Mouse (Mus musculus) monocyte, adult 5-6 weeks (primary cell): ENCODE data around the gene Csnk2b. TPM values are rescaled to one million over a fixed set of nuclear protein-coding genes. Genes with fewer than 3 reads are reported as not detected.

Experiments
- ATAC-seq: fragments of 153-309, 156-312 bp; replicated peaks from 2 replicates; pipeline ENCODE4 v1.8.0; 2017; ENCODE audit warnings: mild to moderate bottlenecking; ENCODE audit not compliant: low TSS enrichment, insufficient number of reproducible peaks, severe bottlenecking, poor library complexity, low FRiP score
- total RNA-seq: library from RNA; stranded (forward); fragments of 200-1000, 200-491, 200-594 nt; gene quantifications from 3 replicates; pipeline ENCODE4 v1.2.3, GENCODE M21; 2017

Gene Csnk2b
- total RNA-seq, 1 experiment from 2014 or later: 188 TPM

- ATAC-seq: no peak
Observed at GRCm38 (mm10) chr17:35071454-35071853, 50.4 kb downstream of the Csnk2b start.

- no peak for ATAC-seq
Observed at GRCm38 (mm10) chr17:35070556-35071229, 51.2 kb downstream of the Csnk2b start.

DNA sequence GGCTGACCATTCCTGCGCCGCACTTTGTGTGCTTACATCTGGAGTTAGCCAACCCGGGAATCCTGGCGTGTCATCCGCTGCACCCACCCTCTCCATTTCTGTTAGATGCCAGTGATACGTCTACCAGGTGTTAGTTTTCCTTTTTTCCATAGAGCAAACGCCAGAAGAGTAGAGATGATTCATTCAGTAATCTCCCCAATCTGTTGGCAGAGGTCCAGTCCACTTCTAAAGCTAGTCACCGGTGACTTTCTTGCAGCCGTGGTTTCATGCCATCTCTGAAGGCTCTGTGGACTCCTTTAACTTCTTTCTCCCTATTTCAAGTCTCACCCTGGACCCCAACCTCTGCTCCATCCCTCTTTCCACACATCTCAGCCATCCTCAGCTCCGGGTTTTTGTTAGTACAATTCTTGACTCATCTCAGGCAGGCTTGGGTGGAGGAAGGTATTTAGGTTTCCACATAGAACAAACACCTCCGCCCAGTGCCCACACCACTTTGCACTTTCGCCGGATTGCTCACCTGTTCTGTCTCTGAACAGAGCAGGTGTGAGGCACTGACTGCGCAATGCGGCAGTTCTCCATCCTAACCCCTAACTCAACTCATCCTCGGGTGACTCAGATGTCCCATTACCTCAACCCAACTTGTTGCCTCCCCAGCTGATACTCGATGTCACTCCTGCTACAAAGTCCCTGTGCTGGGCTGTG is 53.5 kb downstream of the Csnk2b start:
- no peak for ATAC-seq

Other genes starting within 250 kb of the Csnk2b start
- 0.57 to 1.7 TPM (median 1.6 TPM) in 3 replicates for gene Zbtb12, start 242.6 kb downstream of the Csnk2b start, total RNA-seq
- not detected in 3 replicates for gene Gm20547, start 240.0 kb downstream of the Csnk2b start, total RNA-seq
- not detected in 3 replicates for gene C2, start 223.8 kb downstream of the Csnk2b start, total RNA-seq
- gene Ehmt2, start 223.6 kb downstream of the Csnk2b start, total RNA-seq: 92.4 to 105 TPM (median 102 TPM) in 3 replicates
- gene Slc44a4, start 207.6 kb downstream of the Csnk2b start, total RNA-seq: not detected in 3 replicates
- gene Neu1, start 190.8 kb downstream of the Csnk2b start, total RNA-seq: 29.6 to 39.9 TPM (median 37.2 TPM) in 3 replicates
- 12.5 to 375 TPM (median 15.8 TPM) in 3 replicates for gene Hspa1b, start 162.8 kb downstream of the Csnk2b start, total RNA-seq
- 1.4 TPM in 1 of 3 replicates, not detected in the others for gene Gm20481, start 152.1 kb downstream of the Csnk2b start, total RNA-seq
- 4.9 to 201 TPM (median 8.6 TPM) in 3 replicates for gene Hspa1a, start 149.9 kb downstream of the Csnk2b start, total RNA-seq
- gene Hspa1l, start 149.3 kb downstream of the Csnk2b start, total RNA-seq: 1.1 to 1.7 TPM in 2 of 3 replicates, not detected in the other
- 9.3 to 13.9 TPM (median 10.6 TPM) in 3 replicates for gene Lsm2, start 140.2 kb downstream of the Csnk2b start, total RNA-seq
- gene Vars, start 121.1 kb downstream of the Csnk2b start, total RNA-seq: 89.9 to 126 TPM (median 116 TPM) in 3 replicates
- gene Vwa7, start 105.5 kb downstream of the Csnk2b start, total RNA-seq: not detected in 3 replicates
- 1.2 TPM in 1 of 3 replicates, not detected in the others for gene Sapcd1, start 94.0 kb downstream of the Csnk2b start, total RNA-seq
- 0.76 to 1.6 TPM in 2 of 3 replicates, not detected in the other for gene Msh5, start 75.3 kb downstream of the Csnk2b start, total RNA-seq
- 356 to 514 TPM (median 477 TPM) in 3 replicates for gene Clic1, start 72.1 kb downstream of the Csnk2b start, total RNA-seq
- 1.1 TPM in 1 of 3 replicates, not detected in the others for gene Ddah2, start 63.0 kb downstream of the Csnk2b start, total RNA-seq
- not detected in 3 replicates for gene Ly6g6c, start 56.7 kb downstream of the Csnk2b start, total RNA-seq
- gene Mpig6b, start 55.9 kb downstream of the Csnk2b start, total RNA-seq: 0.57 to 3.1 TPM (median 0.75 TPM) in 3 replicates
- not detected in 3 replicates for gene Ly6g6e, start 45.2 kb downstream of the Csnk2b start, total RNA-seq
- gene Ly6g6d, start 44.0 kb downstream of the Csnk2b start, total RNA-seq: 2.3 TPM in 1 of 3 replicates, not detected in the others
- 0.39 TPM in 1 of 3 replicates, not detected in the others for gene Ly6g6f, start 36.4 kb downstream of the Csnk2b start, total RNA-seq
- 24.3 to 47.0 TPM (median 28.3 TPM) in 3 replicates for gene Abhd16a, start 32.8 kb downstream of the Csnk2b start, total RNA-seq
- not detected in 3 replicates for gene Ly6g5c, start 13.8 kb downstream of the Csnk2b start, total RNA-seq
- not detected in 3 replicates for gene Ly6g5b, start 6.6 kb downstream of the Csnk2b start, total RNA-seq
- 62.4 to 126 TPM (median 65.8 TPM) in 3 replicates for gene Gpank1, start 598 bp downstream of the Csnk2b start, total RNA-seq
- gene D17H6S53E, start 4.3 kb upstream of the Csnk2b start, total RNA-seq: 33.5 to 43.7 TPM (median 42.6 TPM) in 3 replicates
- 1.4 TPM in 1 of 3 replicates, not detected in the others for gene Apom, start 10.0 kb upstream of the Csnk2b start, total RNA-seq
- 72.4 to 192 TPM (median 104 TPM) in 3 replicates for gene Bag6, start 13.1 kb upstream of the Csnk2b start, total RNA-seq
- 21.3 to 57.6 TPM (median 32.1 TPM) in 3 replicates for gene Prrc2a, start 42.8 kb upstream of the Csnk2b start, total RNA-seq
- 20.7 to 64.8 TPM (median 31.9 TPM) in 3 replicates for gene Aif1, start 54.0 kb upstream of the Csnk2b start, total RNA-seq
- 763 to 1,006 TPM (median 964 TPM) in 3 replicates for gene Lst1, start 66.4 kb upstream of the Csnk2b start, total RNA-seq
- 38.1 to 48.1 TPM (median 38.4 TPM) in 3 replicates for gene Ltb, start 72.4 kb upstream of the Csnk2b start, total RNA-seq
- 37.0 to 62.7 TPM (median 38.1 TPM) in 3 replicates for gene Tnf, start 80.0 kb upstream of the Csnk2b start, total RNA-seq
- 1.7 TPM in 1 of 3 replicates, not detected in the others for gene Lta, start 83.3 kb upstream of the Csnk2b start, total RNA-seq
- gene Gm16181, start 98.8 kb upstream of the Csnk2b start, total RNA-seq: 0.64 to 2.9 TPM (median 2.7 TPM) in 3 replicates
- 1.4 to 6.5 TPM (median 2.6 TPM) in 3 replicates for gene Atp6v1g2, start 111.6 kb upstream of the Csnk2b start, total RNA-seq
- 3.6 to 10.9 TPM (median 5.1 TPM) in 3 replicates for gene Nfkbil1, start 113.7 kb upstream of the Csnk2b start, total RNA-seq
- 98.8 to 141 TPM (median 101 TPM) in 3 replicates for gene Ddx39b, start 119.7 kb upstream of the Csnk2b start, total RNA-seq
- 2,987 to 4,272 TPM (median 3,836 TPM) in 3 replicates for gene H2-D1, start 140.7 kb upstream of the Csnk2b start, total RNA-seq
- 0.11 to 0.38 TPM in 2 of 3 replicates, not detected in the other for gene H2-Q1, start 198.4 kb upstream of the Csnk2b start, total RNA-seq
- not detected in 3 replicates for gene H2-Q2, start 220.2 kb upstream of the Csnk2b start, total RNA-seq